Mouse (Mus musculus) limb, embryonic 14.5 days (tissue): Measurements from ENCODE around the gene Fry. TPM values are rescaled to one million over a fixed set of nuclear protein-coding genes. Genes with fewer than 3 reads are reported as not detected.

Experiments
- ATAC-seq: fragments of 200-750 bp; cut with Nextera tagmentation; 2 replicates; pipeline ENCODE4 v1.8.0; 2017; ENCODE audit warnings: low read depth, moderate number of reproducible peaks, moderate TSS enrichment; ENCODE audit not compliant: low FRiP score
- DNase-seq: peaks from one replicate; pipeline ENCODE4 v3.0.0-alpha.2; 2015; ENCODE audit warnings: low spot score
- H3K27ac ChIP-seq: fragments of 300-500 bp; sonication (generic); replicated peaks from 2 replicates; pipeline ENCODE4 v1.5.1; 2014; ENCODE audit warnings: low read depth, mild to moderate bottlenecking, low read length, moderate library complexity, mixed read lengths
- H3K27me3 ChIP-seq: fragments of 300-500 bp; sonication (generic); 2 replicates; pipeline ENCODE4 v1.6.1; 2014; ENCODE audit warnings: low read length, mixed read lengths; ENCODE audit not compliant: control insufficient read depth, insufficient read depth
- H3K36me3 ChIP-seq: fragments of 300-500 bp; sonication (generic); 2 replicates; pipeline ENCODE4 v1.6.1; 2014; ENCODE audit warnings: mild to moderate bottlenecking, low read length, moderate library complexity, mixed read lengths; ENCODE audit not compliant: control insufficient read depth, insufficient read depth
- H3K4me1 ChIP-seq: fragments of 300-500 bp; sonication (generic); 2 replicates; pipeline ENCODE4 v1.6.1; 2014; ENCODE audit warnings: antibody characterized with exemption, low read length, mixed read lengths; ENCODE audit not compliant: control insufficient read depth, insufficient read depth
- H3K4me2 ChIP-seq: fragments of 300-500 bp; sonication (generic); replicated peaks from 2 replicates; pipeline ENCODE4 v1.6.1; 2014; ENCODE audit warnings: low read depth, mild to moderate bottlenecking, low read length, moderate library complexity; ENCODE audit not compliant: severe bottlenecking
- H3K4me3 ChIP-seq: fragments of 300-500 bp; sonication (generic); replicated peaks from 2 replicates; pipeline ENCODE4 v1.5.1; 2014; ENCODE audit warnings: low read length
- H3K9ac ChIP-seq: fragments of 300-500 bp; sonication (generic); 2 replicates; pipeline ENCODE4 v1.6.1; 2014; ENCODE audit warnings: mild to moderate bottlenecking, low read depth, low read length, moderate library complexity; ENCODE audit not compliant: severe bottlenecking
- H3K9me3 ChIP-seq: fragments of 300-500 bp; sonication (generic); 2 replicates; pipeline ENCODE4 v1.6.1; 2016; ENCODE audit warnings: low read length; ENCODE audit not compliant: control insufficient read depth
- POLR2A ChIP-seq: fragments of 200-500 bp; IDR thresholded peaks from 2 replicates; pipeline ENCODE4 v1.8.0; 2012; ENCODE audit warnings: inconsistent platforms, mild to moderate bottlenecking, moderate library complexity, borderline replicate concordance; ENCODE audit not compliant: insufficient read depth, insufficient read length; ENCODE audit errors: extremely low read depth
- WGBS: fragments of 180-500 bp; shearing (Covaris S2); extraction: QIAGEN DNeasy Blood & Tissue Kit; methylation state at CpG from one replicate; pipeline ENCODE4 v1.1.7; 2014; 5-methylcytosine and 5-hydroxymethylcytosine counted together
- polyA plus RNA-seq, 2 experiments: library from polyadenylated mRNA; depleted of rRNA in 1 of 2; stranded (reverse) in 1 of 2; unstranded in 1 of 2; fragments of >200 nt; fragmentation: Nextera tagmentation in 1 of 2; extraction: Ambion mirVana in 1 of 2; gene quantifications; 2 replicates each; pipeline versions ENCODE4 v1.2.1 to v1.2.3; 2012 to 2014

Fry gene
- polyA plus RNA-seq, 2 experiments = 10.0 to 13.5 TPM

DNA sequence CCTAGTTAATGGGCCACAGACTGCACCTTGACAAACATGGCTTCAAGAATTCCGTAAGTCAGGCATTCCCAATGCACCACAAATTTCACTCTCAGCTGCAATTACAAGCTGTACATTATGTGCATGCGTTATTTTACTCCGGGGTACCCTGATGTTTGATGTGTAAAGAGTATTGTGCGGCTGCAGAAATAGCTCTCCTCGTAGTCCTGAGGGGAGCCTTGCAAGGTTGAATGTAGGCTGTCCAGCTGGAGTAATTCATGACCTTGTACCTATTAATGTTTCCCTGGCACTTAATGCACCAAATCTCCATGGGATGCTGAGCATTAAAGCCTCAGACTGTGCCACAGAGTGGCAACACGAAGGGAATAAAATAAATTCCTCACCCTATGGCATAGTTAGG lies 180.5 kb downstream of the Fry start:
- Histone ChIP-seq H3K4me2 (no peak overlapping the region), H3K4me1 (0 out of 2 replicates have a peak, but pooled peaks cover 6% of the 10 kb centered on the region), H3K9ac (no peak overlapping the region), H3K27me3 (no peaks in the 10 kb centered on the region), H3K9me3 (no peaks in the 10 kb centered on the region), H3K36me3 (no peaks in the 10 kb centered on the region), H3K4me3 (no peak overlapping the region), H3K27ac (no peak overlapping the region)
- ATAC-seq = no peak
- TF ChIP-seq POLR2A = no peak
- no peak for DNase-seq
- WGBS = 55% methylated on average over 6 of the region's 6 CpGs

DNA sequence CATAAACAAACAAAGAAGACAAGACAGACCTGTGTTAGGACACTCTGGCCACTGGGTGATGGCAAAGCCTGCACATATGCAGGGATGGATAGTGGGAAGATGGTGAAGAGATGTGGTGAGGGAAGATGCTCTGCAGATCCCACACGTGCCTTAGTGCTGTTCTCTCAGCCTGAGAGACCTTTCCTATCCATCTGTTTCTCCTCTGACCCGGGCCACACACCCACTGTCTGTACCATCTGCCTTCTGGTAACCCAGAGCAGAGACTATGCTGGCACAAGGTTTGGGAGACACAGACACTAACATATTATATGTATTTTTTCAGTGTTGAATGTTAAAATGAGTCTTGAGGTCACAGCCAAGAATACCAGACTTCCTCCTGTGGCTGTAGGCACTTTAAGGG lies 183.7 kb downstream of the Fry start:
- no peak for TF ChIP-seq POLR2A
- H3K36me3 ChIP-seq = no peaks in the 10 kb centered on the region
- no peak overlapping the region for H3K4me2 ChIP-seq
- H3K4me3 ChIP-seq = no peak overlapping the region
- no peak overlapping the region for H3K9ac ChIP-seq
- ATAC-seq = no peak
- H3K4me1 ChIP-seq = no peaks in the 10 kb centered on the region
- no peaks in the 10 kb centered on the region for H3K27me3 ChIP-seq
- 77% methylated on average over 2 of the region's 2 CpGs for WGBS
- no peaks in the 10 kb centered on the region for H3K9me3 ChIP-seq
- no peak for DNase-seq
- H3K27ac ChIP-seq = no peak overlapping the region

DNA sequence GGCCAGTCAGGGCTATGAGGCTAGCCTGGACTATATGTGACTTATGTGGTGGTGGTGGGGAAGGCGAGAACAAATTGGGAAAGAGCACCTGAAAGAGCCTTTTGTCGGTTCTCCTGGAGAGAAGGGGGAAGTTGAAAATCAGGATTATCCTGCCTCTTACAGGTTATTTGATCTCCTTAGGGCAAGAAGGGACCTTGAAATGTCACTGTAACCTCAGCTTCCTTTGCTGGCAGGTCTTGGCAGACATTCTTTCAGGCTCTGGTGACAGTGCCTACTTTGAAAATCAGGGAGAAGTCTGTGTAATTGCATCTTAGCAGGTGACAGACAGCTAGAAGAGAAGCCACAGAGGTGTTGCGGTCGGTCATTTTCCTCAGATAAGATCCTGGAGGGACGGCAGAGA lies 184.6 kb downstream of the Fry start:
- ATAC-seq = no peak
- 57% methylated on average over 5 of the region's 5 CpGs for WGBS

DNA sequence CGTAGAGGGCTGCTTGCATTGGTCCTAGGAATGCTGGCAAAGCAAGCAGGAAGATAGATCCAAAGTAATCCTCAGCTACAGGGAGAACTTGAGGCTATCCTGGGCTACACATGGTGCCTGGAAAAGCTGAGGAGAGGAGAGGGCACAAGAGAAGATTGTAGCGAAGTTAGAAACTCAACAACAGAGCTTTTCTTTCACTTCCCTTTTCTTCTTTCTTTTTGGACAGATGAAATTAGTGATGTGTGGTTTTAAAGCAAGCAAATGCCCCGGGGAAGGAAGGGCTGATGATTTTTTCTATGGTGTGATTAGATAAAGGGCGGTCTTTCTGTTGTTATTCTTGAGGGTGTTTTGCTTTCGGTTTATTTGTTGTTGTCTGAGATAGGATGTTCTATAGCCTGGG lies 188.1 kb downstream of the Fry start:
- Histone ChIP-seq H3K27ac (no peak overlapping the region), H3K9me3 (no peaks in the 10 kb centered on the region; the same call in 1 of the 2 replicates), H3K9ac (no peak overlapping the region), H3K4me3 (no peak overlapping the region), H3K4me2 (no peak overlapping the region), H3K27me3 (no peaks in the 10 kb centered on the region), H3K36me3 (no peaks in the 10 kb centered on the region), H3K4me1 (no peaks in the 10 kb centered on the region)
- WGBS = 95% methylated on average over 5 of the region's 5 CpGs
- no peak for TF ChIP-seq POLR2A
- ATAC-seq (no peak), DNase-seq (no peak)

More for the DNA sequence above, 184.6 kb downstream of the Fry start:
- Histone ChIP-seq H3K4me2 (no peak overlapping the region), H3K27me3 (no peaks in the 10 kb centered on the region), H3K9me3 (no peaks in the 10 kb centered on the region), H3K36me3 (no peaks in the 10 kb centered on the region), H3K4me1 (no peaks in the 10 kb centered on the region), H3K4me3 (no peak overlapping the region), H3K9ac (no peak overlapping the region), H3K27ac (no peak overlapping the region)
- no peak for TF ChIP-seq POLR2A
- DNase-seq = no peak

DNA sequence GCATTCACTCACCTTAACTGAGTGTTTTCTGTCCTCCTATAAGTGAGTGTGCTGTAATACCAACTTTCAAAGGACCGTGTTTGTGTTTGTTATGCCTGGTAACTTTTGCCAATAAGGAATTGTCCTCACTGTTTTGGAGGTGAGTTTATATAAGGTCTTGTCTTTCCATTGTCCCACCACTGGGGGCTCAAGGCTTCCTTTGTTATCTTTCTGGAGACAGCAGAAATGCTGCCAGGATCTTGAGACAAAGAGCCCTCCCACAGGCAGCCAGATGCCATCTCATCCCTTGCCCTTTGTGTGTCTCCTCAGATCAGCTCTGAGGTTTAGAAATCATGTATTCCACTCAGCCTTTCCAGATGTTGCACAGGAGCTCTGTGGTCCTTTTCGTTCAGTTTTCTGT lies 194.8 kb downstream of the Fry start:
- WGBS = 73% methylated on average over 2 of the region's 2 CpGs

DNA sequence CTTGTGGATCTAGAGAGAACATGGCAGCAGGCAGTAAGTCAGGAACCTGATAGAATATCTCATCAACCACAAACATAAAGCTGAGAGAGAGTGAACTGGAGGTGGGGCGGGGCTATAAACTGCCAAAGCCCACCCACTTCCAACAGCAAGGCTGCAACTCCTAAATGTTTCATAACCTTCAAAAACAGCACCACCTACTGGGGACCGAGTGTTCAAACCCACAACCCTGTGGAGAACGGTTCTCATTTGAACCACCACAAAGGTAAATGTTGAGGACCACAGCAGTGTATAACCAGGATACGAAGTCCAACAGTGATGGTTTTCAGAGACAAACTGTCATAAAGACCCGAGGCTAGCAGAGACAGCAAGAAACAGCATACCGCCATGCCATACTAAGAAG lies 196.1 kb downstream of the Fry start:
- Histone ChIP-seq H3K4me1 (no peaks in the 10 kb centered on the region), H3K9ac (no peak overlapping the region), H3K27ac (no peak overlapping the region), H3K27me3 (no peaks in the 10 kb centered on the region), H3K36me3 (no peaks in the 10 kb centered on the region), H3K4me3 (no peak overlapping the region), H3K4me2 (no peak overlapping the region), H3K9me3 (no peaks in the 10 kb centered on the region; the same call in 1 of the 2 replicates)
- TF ChIP-seq POLR2A = no peak
- no peak for ATAC-seq
- no peak for DNase-seq
- WGBS = 94% methylated on average over 6 of the region's 6 CpGs

More for the DNA sequence above, 194.8 kb downstream of the Fry start:
- Histone ChIP-seq H3K4me3 (no peak overlapping the region), H3K9ac (no peak overlapping the region), H3K27me3 (no peaks in the 10 kb centered on the region), H3K4me1 (no peaks in the 10 kb centered on the region), H3K9me3 (no peaks in the 10 kb centered on the region; the same call in 1 of the 2 replicates), H3K36me3 (no peaks in the 10 kb centered on the region), H3K4me2 (no peak overlapping the region), H3K27ac (no peak overlapping the region)
- ATAC-seq (no peak), DNase-seq (no peak)
- TF ChIP-seq POLR2A = no peak
